Mouse (Mus musculus): Measurements from ENCODE around the gene Klhl35. TPM values are rescaled to one million over a fixed set of nuclear protein-coding genes. Genes with fewer than 3 reads are reported as not detected.

Klhl35 gene
- polyA plus RNA-seq (2016; fragmentation: Nextera tagmentation; extraction: Ambion mirVana) = 39.2 and 47.1 TPM in 2 replicates

DNA sequence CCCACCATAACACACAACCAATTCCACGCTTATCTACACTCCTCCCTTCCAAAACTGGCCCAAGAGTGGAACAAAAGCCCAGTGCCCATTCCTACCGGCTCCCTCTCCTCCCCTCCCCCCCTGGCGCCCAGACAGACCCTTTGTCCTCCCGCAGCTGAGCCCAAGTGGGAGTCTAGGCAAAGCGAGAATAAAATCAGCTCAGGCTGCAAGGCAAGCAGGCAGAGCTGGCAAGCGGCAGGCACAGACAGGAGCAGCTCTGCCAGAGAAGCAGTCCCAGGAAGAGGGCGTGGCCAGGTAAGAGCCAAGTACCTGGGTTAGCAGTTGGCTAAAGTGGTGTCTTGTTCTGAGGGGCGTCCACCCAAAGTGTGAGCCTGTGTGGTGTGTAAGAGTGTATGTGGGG, at the start of gene Klhl35:
Gene Klhl35 (plus strand): TSS at position 194 of the 400 bp plus-strand sequence.
- H3K4me1 ChIP-seq = peaks cover 46% of the 10 kb centered on the region

DNA sequence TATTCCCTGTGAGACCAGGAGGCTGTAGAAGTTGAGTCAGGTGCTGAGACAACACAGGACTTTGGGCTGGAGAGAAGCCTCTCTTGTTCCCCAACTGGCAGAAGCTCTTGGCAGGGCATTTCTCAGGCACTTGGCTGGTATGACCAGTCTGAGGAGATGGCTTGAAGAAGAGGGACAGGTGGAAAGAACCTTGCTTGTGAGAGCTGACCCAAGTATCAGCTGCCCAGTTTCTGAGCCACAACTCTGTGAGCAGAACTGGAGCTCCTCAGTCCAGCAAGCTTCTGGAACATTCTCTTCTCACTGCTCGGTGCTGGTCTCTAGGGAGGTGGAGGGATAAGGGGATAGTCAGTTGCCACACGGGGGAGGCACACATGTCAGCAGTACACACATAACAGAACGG, 46.5 kb upstream of the Klhl35 start:
- no peak for ATAC-seq (ENCODE audit: low FRiP score)
- H3K9me3 ChIP-seq (replicated peaks) = no peaks in the 10 kb centered on the region
- peaks cover 18% of the 10 kb centered on the region for H3K36me3 ChIP-seq
- H3K27me3 ChIP-seq = no peaks in the 10 kb centered on the region
- no peak overlapping the region for H3K27ac ChIP-seq
- no peak overlapping the region for H3K9ac ChIP-seq
- H3K4me1 ChIP-seq = peaks cover 5% of the 10 kb centered on the region
- no peak overlapping the region for H3K4me2 ChIP-seq (replicated peaks)
- no peak overlapping the region for H3K4me3 ChIP-seq
- WGBS = 87% methylated on average over 3 of the region's 3 CpGs

More for the DNA sequence above, at the start of gene Klhl35:
- peak; percentile 52 for ATAC-seq (ENCODE audit: low FRiP score)
- Histone ChIP-seq H3K36me3 (peaks cover 6% of the 10 kb centered on the region), H3K27me3 (no peaks in the 10 kb centered on the region), H3K27ac (peak within 1 kb of the TSS; percentile 85), H3K9me3 (replicated peaks) (no peaks in the 10 kb centered on the region), H3K4me3 (peak within 1 kb of the TSS; percentile 24), H3K4me2 (replicated peaks) (peak within 1 kb of the TSS; percentile 83), H3K9ac (peak within 1 kb of the TSS; percentile 55)
- 21% methylated on average over 8 of the region's 8 CpGs for WGBS

DNA sequence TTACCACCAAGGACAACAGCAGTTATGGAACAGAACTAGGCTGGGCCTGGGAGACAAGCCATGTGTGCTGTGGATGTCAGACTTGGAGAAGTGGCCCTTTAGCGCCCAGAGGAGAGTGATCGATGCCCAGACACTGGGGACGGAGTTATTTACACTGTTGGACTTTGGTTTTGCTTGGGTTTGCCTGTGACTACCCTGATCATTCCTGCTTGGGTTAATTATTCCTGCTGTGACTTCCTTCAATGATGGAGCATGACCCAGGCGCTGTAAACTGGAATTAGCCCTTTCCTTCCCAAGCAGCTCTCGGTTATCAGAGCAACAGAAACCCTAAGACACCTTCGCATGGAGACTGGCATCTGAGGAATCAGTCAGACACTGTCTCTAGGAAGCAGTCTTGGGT, 44.8 kb upstream of the Klhl35 start:
- Histone ChIP-seq H3K9me3 (replicated peaks) (no peaks in the 10 kb centered on the region), H3K27me3 (no peaks in the 10 kb centered on the region), H3K4me3 (no peak overlapping the region), H3K9ac (no peak overlapping the region; the same call in 1 of the 2 replicates), H3K27ac (no peak overlapping the region), H3K4me1 (peaks cover 21% of the 10 kb centered on the region), H3K4me2 (replicated peaks) (no peak overlapping the region), H3K36me3 (peaks cover 8% of the 10 kb centered on the region; the same call in 1 of the 2 replicates)
- WGBS = 91% methylated on average over 6 of the region's 6 CpGs
- no peak for ATAC-seq (ENCODE audit: low FRiP score)

DNA sequence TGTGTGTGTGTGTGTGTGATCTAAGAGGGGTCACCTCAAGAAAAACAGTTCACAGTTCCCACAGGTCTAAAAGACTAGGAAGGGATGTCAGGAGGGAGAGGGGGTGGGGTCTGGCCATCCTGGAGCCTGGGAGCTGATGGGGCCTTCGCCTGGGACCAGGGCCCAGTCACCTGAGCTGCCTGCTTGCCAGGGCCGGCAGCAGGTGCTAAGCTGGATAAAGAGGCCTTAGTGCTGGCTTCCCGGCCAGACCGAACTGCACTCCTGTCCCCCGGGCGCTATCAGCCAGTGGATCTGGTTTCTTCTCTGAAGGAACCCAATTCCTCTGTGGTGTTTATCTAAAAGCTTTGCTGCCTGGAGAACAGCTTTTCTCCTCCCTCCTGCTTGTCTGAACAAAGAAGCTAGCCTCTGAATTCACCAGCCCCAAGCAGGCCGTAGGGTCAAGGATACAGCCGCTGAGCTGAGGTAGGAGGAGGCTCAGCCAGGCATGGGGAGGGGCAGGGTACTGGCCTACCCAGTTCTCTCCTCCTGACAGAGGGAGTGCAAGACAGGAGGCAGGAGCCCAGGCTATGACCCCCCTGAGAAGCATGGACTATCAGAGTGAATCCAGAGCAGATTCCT, 41.2 kb upstream of the Klhl35 start:
- WGBS = 27% methylated on average over 8 of the region's 8 CpGs
- H3K4me1 ChIP-seq = peaks cover 31% of the 10 kb centered on the region
- no peak overlapping the region for H3K4me2 ChIP-seq (replicated peaks)
- peak overlapping the region; percentile 35 for H3K27ac ChIP-seq
- no peak for ATAC-seq (ENCODE audit: low FRiP score)
- peaks cover 10% of the 10 kb centered on the region for H3K36me3 ChIP-seq
- no peak overlapping the region for H3K9ac ChIP-seq
- H3K9me3 ChIP-seq (replicated peaks) = no peaks in the 10 kb centered on the region
- H3K4me3 ChIP-seq = no peak overlapping the region
- H3K27me3 ChIP-seq = no peaks in the 10 kb centered on the region

DNA sequence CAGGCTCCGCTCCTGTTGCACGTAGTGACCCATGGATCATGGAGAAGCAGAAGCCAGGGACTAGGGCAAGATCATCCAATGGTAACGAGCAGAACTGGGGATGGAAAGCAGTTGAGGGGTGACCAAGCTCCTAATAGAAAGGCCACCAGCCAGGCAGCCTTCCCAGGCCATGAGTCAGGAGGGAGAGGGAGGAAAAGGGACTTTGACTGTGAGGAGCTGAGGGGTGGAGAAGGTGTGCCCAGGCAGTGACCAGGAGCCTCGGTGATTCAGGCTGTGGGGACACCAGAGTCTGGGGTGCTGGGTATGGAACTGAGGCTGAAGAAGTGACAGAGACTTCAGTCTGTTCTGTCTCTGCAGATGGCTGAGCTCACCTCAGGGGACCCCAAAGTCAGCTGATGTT, 40.1 kb upstream of the Klhl35 start:
- Histone ChIP-seq H3K27me3 (no peaks in the 10 kb centered on the region), H3K36me3 (peaks cover 4% of the 10 kb centered on the region; the same call in 1 of the 2 replicates), H3K27ac (no peak overlapping the region), H3K4me2 (replicated peaks) (no peak overlapping the region), H3K9me3 (replicated peaks) (no peaks in the 10 kb centered on the region), H3K9ac (no peak overlapping the region), H3K4me3 (no peak overlapping the region), H3K4me1 (peaks cover 32% of the 10 kb centered on the region)
- no peak for ATAC-seq (ENCODE audit: low FRiP score)
- WGBS = 83% methylated on average over 4 of the region's 4 CpGs

DNA sequence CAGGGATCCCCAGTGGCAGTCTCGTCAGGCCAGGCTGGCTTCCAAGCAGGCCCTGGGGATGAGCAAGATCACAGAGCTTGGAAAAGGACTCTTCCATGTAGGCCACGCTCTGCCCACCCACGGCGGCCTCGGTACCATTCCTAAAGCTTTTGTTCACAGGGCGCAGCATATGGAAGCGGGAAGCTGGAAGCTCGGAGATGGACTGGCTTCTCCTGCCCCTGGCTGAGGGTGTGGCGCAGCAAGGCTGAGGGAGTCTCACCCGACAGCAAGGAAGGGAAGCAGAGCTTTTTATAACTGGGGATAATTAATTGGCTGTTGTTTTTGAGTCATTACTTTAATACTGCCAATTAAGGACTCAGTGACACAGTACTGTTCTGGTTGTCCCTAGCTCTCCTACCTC, 38.8 kb upstream of the Klhl35 start:
- Histone ChIP-seq H3K9me3 (replicated peaks) (no peaks in the 10 kb centered on the region), H3K4me1 (peaks cover 34% of the 10 kb centered on the region)
- no peak for ATAC-seq (ENCODE audit: low FRiP score)

DNA sequence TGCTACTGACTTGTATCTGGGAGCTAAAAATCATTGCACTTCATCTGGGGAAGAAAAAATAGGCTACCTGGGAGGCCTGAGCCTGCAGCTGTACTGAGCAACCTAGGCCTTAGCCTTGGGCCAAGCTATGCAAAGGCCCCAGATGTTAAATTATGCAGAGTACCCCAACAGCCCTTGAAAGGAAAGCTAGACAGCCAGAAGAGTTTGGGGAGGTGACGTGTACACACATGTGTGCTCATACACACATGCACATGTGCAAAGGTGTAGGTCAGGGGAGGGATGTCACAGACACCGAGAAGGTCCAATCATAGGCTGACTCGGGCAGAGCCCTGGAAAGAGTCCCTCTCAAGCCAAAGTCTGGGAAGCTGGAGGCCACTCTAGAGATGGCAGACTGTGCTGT, 37.8 kb upstream of the Klhl35 start:
- Histone ChIP-seq H3K9ac (no peak overlapping the region), H3K27me3 (no peaks in the 10 kb centered on the region), H3K4me1 (peaks cover 43% of the 10 kb centered on the region), H3K9me3 (replicated peaks) (no peaks in the 10 kb centered on the region), H3K4me3 (no peak overlapping the region), H3K4me2 (replicated peaks) (no peak overlapping the region), H3K27ac (no peak overlapping the region), H3K36me3 (peaks cover 4% of the 10 kb centered on the region; the same call in 1 of the 2 replicates)
- WGBS = 91% methylated on average over 3 of the region's 3 CpGs
- ATAC-seq (ENCODE audit: low FRiP score) = no peak

More for the DNA sequence above, 38.8 kb upstream of the Klhl35 start:
- H3K27ac ChIP-seq = no peak overlapping the region
- 56% methylated on average over 10 of the region's 10 CpGs for WGBS
- H3K4me3 ChIP-seq = no peak overlapping the region
- no peak overlapping the region for H3K9ac ChIP-seq
- H3K27me3 ChIP-seq = no peaks in the 10 kb centered on the region
- H3K4me2 ChIP-seq (replicated peaks) = no peak overlapping the region
- peaks cover 4% of the 10 kb centered on the region; the same call in 1 of the 2 replicates for H3K36me3 ChIP-seq

DNA sequence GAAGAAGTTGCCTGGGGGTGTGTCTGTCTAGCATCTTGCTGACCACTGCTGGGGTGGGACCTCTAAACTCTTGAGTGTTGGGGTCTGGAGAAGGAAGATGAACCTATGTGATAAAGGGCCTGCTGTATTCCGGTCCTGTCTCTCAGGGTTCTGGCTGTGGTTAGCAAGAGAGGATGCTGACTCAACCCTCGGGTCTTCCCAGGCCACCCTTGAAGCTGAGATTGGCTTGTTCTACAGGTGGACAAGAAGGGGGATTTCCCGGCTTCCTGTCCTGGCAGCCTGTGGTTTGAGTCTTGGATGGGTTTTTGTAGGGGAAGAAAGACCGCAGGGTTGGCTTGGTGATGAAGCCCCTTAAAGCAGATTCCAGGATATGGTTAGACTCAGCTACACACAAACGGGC, 37.0 kb upstream of the Klhl35 start:
- Histone ChIP-seq H3K4me1 (peaks cover 45% of the 10 kb centered on the region), H3K9ac (no peak overlapping the region), H3K27ac (no peak overlapping the region), H3K9me3 (replicated peaks) (no peaks in the 10 kb centered on the region), H3K27me3 (no peaks in the 10 kb centered on the region), H3K4me2 (replicated peaks) (no peak overlapping the region), H3K36me3 (peaks cover 4% of the 10 kb centered on the region; the same call in 1 of the 2 replicates), H3K4me3 (no peak overlapping the region)
- no peak for ATAC-seq (ENCODE audit: low FRiP score)
- WGBS = 89% methylated on average over 5 of the region's 5 CpGs

DNA sequence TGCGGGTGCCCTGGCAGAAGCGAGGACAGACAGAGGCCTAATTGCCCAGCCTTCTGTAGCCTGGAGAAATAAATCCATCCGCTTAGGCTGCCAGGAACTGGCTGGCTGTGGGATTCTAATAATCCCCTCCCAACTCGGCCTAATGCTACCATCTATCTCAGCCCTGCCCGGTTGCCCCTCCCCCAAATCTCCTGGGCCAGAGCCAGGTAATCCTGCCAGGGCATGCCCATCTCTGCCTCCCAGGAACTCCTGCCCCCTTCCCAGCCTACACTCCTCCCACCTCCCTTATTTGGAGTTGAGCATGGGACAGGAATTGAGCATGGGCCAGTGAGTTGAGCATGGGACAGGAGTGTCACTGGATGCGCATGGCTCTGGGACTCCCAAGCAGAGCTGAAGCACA, 36.0 kb upstream of the Klhl35 start:
- H3K9ac ChIP-seq = no peak overlapping the region
- no peak for ATAC-seq (ENCODE audit: low FRiP score)
- peaks cover 4% of the 10 kb centered on the region; the same call in 1 of the 2 replicates for H3K36me3 ChIP-seq
- H3K27ac ChIP-seq = no peak overlapping the region
- no peak overlapping the region for H3K4me3 ChIP-seq
- H3K4me1 ChIP-seq = peaks cover 41% of the 10 kb centered on the region
- H3K27me3 ChIP-seq = no peaks in the 10 kb centered on the region
- no peaks in the 10 kb centered on the region for H3K9me3 ChIP-seq (replicated peaks)
- H3K4me2 ChIP-seq (replicated peaks) = no peak overlapping the region
- 50% methylated on average over 6 of the region's 6 CpGs for WGBS

DNA sequence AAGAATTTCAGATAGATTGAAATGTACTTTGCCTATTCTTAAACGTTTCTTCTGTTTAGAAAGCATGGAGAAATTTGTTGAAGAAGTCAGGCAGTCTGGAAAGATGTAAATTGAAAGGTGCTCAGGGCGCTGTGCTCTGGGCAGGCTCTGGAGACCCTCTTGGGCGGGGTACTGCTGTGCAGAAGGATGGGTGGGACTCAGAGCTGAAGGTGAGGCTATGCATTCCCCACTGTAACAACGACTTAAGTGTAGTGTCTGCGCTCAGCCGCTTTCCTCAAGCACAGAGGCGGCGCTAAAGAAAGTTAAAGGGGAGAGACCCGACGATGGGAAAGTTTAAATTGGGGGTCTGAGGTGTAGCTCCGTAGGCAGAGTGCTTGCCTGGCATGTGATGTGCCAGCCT, 35.6 kb upstream of the Klhl35 start:
- 75% methylated on average over 11 of the region's 11 CpGs for WGBS
- H3K36me3 ChIP-seq = peaks cover 4% of the 10 kb centered on the region; the same call in 1 of the 2 replicates
- H3K4me3 ChIP-seq = no peak overlapping the region
- H3K27ac ChIP-seq = no peak overlapping the region
- no peak overlapping the region for H3K9ac ChIP-seq
- H3K27me3 ChIP-seq = no peaks in the 10 kb centered on the region
- no peak overlapping the region for H3K4me2 ChIP-seq (replicated peaks)
- H3K4me1 ChIP-seq = peaks cover 40% of the 10 kb centered on the region
- H3K9me3 ChIP-seq (replicated peaks) = no peaks in the 10 kb centered on the region
- ATAC-seq (ENCODE audit: low FRiP score) = no peak

DNA sequence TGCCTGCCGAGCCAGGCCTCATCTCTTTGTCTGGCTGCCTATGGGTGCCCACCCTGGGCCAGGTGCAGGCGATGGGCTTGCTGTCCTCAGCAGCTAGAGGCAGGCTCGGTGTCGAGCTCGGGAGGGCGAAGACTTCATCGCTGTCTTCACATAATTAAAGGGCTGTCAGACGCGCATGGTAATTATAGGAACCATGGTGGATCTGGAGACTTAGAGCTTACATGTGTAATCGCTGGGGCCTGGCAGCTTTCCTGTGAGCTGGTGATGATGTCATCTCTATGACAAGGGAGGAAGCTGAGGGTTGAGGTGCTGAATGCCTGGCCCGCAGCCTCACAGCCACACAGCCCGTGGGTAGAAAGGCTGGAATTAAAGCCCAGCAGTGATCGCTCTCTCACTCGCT, 33.6 kb upstream of the Klhl35 start:
- H3K4me1 ChIP-seq = peaks cover 41% of the 10 kb centered on the region

DNA sequence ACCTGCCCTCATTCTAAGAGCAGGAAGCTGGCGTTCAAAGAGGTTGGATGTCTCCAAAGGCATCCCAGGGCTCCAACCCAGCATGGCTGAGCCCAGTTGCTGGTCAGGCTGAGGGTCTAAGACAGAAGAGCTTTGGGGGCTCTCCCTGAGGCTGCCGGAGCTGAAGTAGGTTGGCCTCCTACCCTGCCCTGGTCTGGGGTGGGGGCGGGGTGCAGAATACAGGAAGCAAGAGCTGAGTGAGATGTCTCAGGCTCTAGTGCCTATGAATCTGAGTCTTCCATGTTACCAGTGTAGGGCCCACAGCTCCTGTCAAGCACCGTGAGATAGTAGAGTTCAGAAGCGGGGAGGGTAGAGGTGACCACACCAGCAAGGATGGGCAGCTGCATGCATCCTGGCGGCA, 32.9 kb upstream of the Klhl35 start:
- Histone ChIP-seq H3K4me2 (replicated peaks) (no peak overlapping the region), H3K9me3 (replicated peaks) (no peaks in the 10 kb centered on the region), H3K4me3 (no peak overlapping the region), H3K27me3 (no peaks in the 10 kb centered on the region), H3K27ac (peak overlapping the region; percentile 74; the same call in 1 of the 2 replicates), H3K9ac (no peak overlapping the region), H3K4me1 (peaks cover 40% of the 10 kb centered on the region), H3K36me3 (peaks cover 4% of the 10 kb centered on the region; the same call in 1 of the 2 replicates)
- 87% methylated on average over 6 of the region's 6 CpGs for WGBS
- no peak for ATAC-seq (ENCODE audit: low FRiP score)

More for the DNA sequence above, 33.6 kb upstream of the Klhl35 start:
- WGBS = 60% methylated on average over 14 of the region's 14 CpGs
- no peaks in the 10 kb centered on the region for H3K27me3 ChIP-seq
- no peak overlapping the region for H3K4me3 ChIP-seq
- no peak; the same call in 1 of the 2 replicates for ATAC-seq (ENCODE audit: low FRiP score)
- H3K9me3 ChIP-seq (replicated peaks) = no peaks in the 10 kb centered on the region
- H3K9ac ChIP-seq = peak overlapping the region; percentile 15; the same call in 1 of the 2 replicates
- peaks cover 4% of the 10 kb centered on the region; the same call in 1 of the 2 replicates for H3K36me3 ChIP-seq
- peak overlapping the region; percentile 74; the same call in 1 of the 2 replicates for H3K27ac ChIP-seq
- H3K4me2 ChIP-seq (replicated peaks) = no peak overlapping the region

Measured in hindbrain, embryonic 12.5 days (tissue).